Mouse (Mus musculus): Measurements from ENCODE around the gene Rev1.

The Rev1 gene

DNA sequence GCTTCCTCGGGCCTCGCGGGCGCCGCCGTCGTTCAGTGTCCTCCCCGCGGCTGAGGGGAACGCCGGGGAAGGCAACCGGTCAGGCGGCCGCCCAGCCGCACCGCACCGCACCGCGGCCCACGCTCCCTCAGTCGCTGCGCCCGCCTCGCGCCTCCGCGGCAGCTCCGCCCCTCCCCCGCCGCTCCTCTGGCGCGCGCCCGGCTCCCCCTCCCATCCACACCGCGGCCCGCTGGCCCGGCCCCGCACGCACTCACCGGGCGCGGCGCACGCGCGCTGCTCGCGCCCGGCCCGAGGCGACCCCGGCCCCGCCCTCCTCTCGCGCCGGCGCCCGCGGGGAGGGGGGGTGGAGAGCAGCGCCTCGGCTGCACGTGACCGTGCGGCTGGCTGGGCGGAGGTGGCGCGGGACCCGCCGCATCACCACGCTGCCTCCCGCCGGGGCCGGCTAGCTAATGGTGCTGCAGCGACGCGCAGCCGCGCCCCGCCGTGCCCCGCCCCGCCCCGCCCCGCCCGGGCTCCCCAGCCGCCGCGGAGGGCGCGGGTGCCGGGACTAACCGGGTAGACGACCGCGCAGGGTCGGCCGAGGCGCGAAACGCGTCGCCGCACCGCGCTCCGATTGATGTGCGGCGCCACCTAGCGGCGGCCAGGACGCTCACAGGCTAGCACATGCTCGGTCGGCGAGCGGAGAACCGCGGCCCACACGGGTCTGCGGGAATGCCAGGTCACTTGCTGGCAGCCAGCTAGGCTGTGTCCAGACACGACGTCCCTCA is at the start of gene Rev1:
TSS of gene Rev1 (minus strand) at position 301 of the 767 bp plus-strand sequence.
- peak; percentile 92 for DNase-seq (ENCODE audit: low read depth, low spot score)

DNA sequence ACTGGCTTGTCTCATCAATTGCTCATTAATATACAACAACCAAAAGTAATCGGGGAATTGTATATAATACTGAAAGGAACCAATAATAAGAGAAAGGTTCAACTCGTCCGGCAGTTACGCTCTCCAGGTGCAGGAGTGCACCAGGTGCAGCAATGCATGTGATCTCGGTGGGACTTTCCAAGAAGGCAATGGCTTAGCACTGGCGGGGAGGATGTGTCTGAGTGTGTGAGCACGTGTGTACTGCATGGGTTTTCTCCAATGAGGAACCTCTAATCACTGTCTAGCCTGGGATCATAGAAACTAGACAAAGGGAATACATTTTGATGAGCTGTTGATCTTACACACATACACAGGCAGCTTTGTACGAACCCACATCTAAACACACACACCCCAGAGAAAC is 49.3 kb upstream of the Rev1 start:
- no peak for DNase-seq (ENCODE audit: low read depth, low spot score)

DNA sequence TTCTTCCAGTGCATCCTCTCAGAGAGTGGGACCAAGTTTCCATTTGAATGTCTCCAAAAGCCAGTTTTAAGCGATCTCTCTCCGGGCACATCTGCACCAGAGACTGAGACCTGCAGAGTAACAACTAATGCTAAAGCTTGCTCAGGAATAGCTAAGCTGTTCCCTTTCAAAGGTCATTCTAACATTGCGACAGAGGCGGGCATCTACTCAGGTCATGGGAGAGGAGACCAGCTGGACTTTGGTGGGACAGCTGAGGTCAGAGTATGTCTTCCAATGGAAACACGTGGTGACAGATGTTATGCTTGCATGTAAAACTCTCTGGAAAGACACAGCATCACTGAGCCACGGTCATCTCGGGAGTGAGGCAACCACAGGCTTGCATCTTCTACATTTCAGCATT is 46.5 kb upstream of the Rev1 start:
- DNase-seq (ENCODE audit: low read depth, low spot score), result no peak

GRCm38 (mm10) chr1:38171874-38172273 is 42.3 kb upstream of the Rev1 start:
- DNase-seq (ENCODE audit: low read depth, low spot score), result no peak

- DNase-seq (ENCODE audit: low read depth, low spot score), result no peak
Observed at GRCm38 (mm10) chr1:38165696-38166095, 36.1 kb upstream of the Rev1 start.

DNA sequence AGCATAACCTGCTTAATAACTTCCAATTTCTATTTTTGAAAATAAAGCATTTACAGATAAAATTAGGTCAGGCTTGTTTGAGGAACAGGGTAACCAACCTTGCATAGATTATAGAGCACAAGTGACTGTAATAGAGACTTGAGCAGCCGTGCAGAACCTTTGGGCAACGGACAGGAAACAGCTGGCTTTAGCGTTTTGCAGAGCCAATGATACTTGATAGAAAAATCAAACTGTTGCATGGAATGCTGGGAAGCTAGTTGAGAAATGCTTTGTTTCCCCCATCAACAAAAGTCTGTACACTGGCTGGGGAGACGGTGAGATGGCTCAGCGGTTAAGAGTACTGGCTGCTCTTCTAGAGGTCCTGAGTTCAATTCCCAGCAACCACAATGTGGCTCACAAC is 20.5 kb upstream of the Rev1 start:
- no peak for DNase-seq (ENCODE audit: low read depth, low spot score)

- no peak for DNase-seq (ENCODE audit: low read depth, low spot score)
Observed at GRCm38 (mm10) chr1:38146008-38146407, 16.4 kb upstream of the Rev1 start.

DNA sequence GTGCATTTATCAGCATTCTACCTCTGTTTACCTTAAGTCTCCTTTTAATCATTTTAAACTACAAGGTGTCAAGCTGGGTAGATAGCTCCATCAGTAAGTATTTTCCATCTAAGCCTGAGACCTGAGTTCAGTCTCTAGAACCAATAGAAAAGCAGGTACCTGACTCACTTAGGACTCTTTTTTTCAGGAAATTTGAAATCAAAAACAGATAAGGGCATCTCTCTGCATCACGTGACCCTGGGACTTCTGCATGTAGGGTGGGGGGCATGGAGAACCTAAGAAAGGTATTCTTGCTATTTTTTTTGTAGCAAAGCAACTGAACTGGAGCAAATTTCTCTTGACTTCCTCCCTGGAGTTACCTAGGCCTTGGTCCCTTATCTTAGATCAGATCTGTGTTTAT is 11.8 kb upstream of the Rev1 start:
- no peak for DNase-seq (ENCODE audit: low read depth, low spot score)

DNA sequence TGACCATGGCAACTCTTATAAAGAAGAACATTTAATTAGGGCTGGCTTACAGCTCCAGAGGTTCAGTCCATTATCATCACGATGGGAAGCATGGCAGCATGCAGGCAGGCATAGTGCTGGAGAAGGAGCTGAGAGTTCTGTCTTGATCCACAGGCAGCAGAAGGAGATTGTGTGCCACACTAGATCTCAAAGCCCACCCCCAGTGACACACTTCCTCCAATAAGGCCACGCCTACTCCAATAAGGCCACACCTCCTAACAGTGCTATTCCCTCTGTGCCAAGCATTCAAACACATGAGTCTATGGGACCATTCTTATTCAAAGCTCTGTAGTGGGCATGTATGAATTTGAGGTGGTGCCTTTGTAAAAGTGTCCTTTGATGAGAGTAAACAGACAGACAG is 11.3 kb upstream of the Rev1 start:
- peak; percentile 5 for DNase-seq (ENCODE audit: low read depth, low spot score)

DNA sequence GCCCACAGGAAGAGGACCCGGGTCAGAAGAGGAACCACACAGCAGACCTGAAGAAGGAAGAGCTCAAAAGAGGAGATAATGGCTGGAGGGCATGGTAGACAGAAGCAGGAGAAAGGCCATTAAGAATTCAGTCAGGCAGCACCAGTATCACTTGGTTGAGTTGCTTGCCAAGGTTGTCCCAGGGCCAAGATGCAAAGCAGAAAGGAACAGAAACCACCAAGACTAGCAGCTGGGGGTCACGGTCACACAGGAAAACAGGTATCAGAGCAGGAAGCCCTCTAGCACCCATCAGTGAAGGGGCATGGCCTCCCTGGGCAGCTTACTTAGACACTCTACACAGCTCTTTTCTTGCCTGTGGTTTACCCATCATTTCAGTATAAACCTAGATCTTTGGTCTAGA is 9.8 kb upstream of the Rev1 start:
- DNase-seq (ENCODE audit: low read depth, low spot score), result no peak

DNA sequence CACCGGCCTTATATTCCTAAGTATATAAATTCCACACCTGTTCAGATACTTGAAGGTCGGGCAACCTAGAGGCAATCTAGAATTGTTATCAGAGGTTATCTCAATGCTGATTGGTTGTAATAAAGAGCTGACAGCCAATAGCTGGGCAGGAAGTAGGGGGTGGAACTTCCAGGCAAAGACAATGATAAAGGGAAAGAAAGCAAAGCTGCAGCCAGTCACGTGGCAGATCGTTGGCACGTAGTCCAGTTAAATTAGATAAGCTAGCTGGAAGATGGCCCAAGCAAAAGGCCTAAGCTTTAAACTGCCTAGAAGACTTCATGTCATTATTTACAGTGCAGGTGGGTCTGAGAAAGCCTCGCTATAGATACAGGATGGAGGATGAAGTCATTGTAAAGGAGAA is 3.3 kb upstream of the Rev1 start:
- no peak for DNase-seq (ENCODE audit: low read depth, low spot score)

GRCm38 (mm10) chr1:38130715-38131483 is 1.3 kb upstream of the Rev1 start:
- DNase-seq (ENCODE audit: low read depth, low spot score), result no peak

DNA sequence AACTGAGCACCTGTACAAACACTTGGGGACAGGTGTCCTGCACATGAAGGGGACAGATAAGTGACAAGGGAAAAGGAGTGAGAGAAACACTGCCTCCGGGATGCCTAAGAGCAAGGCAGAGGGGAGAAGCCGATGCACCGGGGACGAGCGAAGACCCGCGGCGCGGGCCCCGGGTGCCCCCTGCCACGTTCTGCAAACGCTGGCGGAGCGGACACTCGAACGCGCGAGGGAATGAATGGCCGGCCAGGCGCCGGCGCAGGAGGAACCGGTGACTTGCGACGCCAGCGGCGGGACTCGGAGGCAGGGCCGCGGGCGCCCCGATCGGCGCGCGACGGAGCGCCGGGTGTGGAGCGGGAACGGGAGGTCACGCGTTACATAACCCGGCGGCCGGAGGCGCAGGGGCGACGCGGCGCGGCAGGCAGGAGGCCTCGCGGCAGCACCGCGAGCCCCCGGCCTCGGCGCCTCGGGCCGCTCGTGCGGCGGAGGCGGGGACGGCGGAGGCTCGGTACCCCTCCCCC is 623 bp downstream of the Rev1 start:
- DNase-seq (ENCODE audit: low read depth, low spot score), result peak; percentile 66

GRCm38 (mm10) chr1:38127036-38127435 is 2.6 kb downstream of the Rev1 start:
- DNase-seq (ENCODE audit: low read depth, low spot score), result no peak

DNA sequence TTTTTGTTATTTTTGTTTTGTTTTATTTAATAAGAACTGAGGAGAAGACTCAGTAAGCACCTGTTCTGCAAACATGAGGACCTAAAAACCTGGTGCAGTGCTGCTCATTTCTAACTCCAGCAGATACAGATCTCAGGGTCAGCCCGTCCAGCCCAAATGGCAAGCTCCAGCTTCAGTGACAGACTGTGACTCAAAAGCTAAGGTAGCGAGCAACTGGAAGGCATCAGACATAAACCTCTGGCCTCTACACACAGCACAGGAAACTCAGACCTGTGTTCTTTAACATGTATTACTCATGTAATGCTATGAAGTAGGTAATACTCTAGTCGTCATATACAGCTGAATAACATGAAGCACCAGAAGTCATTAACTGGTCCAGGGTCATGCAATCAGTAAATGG is 3.2 kb downstream of the Rev1 start:
- DNase-seq (ENCODE audit: low read depth, low spot score), result no peak

DNA sequence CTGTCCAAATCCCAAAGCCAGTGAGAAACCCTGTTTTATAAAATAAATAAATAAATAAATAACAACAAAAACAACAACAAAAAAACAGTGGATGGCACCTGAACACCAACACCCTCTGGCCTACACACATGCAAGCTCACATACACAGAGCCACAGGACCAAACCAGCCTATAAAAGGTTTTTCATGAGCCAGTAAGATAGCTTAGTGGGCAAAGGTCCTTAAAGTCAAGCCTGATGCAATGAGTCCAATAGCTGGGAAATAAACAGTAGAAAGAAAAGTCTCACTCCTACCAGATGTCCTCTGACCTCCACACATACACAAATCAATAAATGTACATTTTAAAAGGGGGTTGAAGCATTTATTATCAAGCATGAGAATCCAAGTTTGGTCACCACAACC is 5.3 kb downstream of the Rev1 start:
- no peak for DNase-seq (ENCODE audit: low read depth, low spot score)

DNA sequence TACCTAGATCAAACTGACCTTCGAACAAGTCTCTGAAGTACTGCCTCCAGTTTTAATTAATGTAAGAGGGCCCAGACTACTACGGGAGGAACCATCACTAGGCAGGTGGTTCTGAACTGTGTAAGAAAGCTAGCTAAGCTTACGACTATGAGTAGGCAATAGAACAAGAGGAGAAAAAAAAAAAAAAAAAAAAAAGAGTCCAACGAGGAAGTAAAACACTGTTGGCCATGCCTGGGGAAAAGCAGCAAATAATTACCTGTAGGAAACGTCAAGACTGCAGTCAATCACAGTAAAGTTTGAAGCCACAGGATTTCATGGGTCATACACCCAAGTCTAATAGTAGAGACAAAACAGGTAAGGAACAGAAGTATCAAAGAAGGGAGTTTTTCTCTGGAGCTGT is 8.7 kb downstream of the Rev1 start:
- no peak for DNase-seq (ENCODE audit: low read depth, low spot score)

DNA sequence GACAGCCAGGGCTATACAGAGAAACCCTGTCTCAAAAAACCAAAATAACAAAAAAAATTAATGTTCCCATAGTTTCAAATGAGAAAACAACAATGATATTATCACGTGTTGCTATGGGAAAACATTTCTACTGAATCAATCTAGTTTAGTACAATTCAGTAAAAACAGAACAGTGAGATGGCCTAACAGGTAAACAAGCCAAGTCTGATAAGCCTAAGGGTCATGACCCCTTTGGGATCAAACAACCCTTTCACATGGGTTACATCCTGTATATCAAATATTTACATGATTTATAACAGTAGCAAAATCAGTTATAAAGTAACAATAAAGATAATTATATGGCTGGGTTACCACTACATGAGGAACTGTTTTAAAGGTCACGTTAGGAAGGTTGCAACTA is 11.0 kb downstream of the Rev1 start:
- no peak for DNase-seq (ENCODE audit: low read depth, low spot score)

DNA sequence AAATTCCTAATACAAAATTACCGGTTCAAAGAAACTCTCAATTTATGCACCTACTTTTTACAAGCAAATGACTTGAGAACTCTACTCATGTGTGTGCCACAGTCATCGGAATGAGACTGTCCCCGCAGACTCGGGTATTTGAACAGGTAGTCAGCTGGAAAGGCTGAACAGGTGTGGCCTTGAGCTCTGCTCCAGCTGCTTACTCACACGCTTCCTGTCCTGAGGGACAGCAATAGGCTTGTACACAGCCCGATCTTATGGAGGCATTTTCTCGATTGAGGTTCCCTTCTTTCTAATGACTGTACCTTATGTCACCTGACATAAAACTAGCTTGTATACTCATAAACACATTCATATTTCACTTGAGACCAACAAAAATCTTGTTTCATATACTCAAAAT is 19.8 kb downstream of the Rev1 start:
- DNase-seq (ENCODE audit: low read depth, low spot score), result no peak

GRCm38 (mm10) chr1:38103813-38104212 is 25.8 kb downstream of the Rev1 start:
- DNase-seq (ENCODE audit: low read depth, low spot score), result no peak

DNA sequence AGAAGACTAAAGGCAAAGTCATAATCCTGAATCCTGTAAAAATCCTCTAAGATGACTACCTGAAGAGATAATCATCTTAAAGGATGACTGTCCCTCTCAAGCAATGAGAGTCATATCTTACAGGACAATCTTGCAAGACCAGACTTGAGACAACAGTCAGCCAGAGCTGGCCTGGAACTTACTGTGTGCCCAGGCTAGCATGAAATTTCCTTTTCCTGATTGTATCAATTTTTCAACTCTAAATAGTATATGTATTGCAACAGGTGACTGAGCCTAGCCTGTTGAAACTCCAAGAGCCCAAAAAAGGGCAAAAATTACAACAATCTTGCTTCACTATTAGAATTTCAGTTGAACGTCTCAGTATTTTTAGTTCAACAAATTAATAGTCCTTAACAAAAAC is 26.4 kb downstream of the Rev1 start:
- DNase-seq (ENCODE audit: low read depth, low spot score), result no peak

DNA sequence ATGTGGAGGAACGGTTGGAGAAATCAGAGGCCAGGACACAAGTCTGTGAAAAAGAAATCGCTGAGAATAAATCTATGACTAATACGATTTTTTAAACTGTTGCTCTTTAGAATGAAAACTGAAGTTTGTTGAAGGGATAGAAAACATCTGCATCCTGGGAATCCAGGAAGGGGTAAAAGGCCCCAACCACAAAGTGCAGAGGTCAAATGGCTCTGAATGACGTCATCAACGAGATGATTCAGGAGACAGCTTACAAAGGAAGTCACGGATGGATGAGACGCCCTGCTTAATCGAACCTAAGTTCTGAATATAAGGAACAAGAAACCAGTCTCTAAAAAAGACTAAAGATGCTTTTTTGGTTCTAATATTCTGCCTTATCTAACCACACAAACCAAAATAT is 48.3 kb downstream of the Rev1 start:
- no peak for DNase-seq (ENCODE audit: low read depth, low spot score)

- no peak for DNase-seq (ENCODE audit: low read depth, low spot score)
Observed at GRCm38 (mm10) chr1:38071326-38071725, 58.3 kb downstream of the Rev1 start.
